Mouse (Mus musculus): ENCODE results near the gene Epha1. TPM values are rescaled to one million over a fixed set of nuclear protein-coding genes. Genes with fewer than 3 reads are reported as not detected.

Gene Epha1
- total RNA-seq, 4 experiments from 2014 or later = 0.46 to 1.6 (median 0.99) TPM

- no peak for DNase-seq
These were observed 48.4 kb downstream of the Epha1 start, which contains the start of gene Fam131b for GRCm38 (mm10) chr6:42324482-42325267. TSS of gene Fam131b (minus strand) at chr6:42324643.

DNA sequence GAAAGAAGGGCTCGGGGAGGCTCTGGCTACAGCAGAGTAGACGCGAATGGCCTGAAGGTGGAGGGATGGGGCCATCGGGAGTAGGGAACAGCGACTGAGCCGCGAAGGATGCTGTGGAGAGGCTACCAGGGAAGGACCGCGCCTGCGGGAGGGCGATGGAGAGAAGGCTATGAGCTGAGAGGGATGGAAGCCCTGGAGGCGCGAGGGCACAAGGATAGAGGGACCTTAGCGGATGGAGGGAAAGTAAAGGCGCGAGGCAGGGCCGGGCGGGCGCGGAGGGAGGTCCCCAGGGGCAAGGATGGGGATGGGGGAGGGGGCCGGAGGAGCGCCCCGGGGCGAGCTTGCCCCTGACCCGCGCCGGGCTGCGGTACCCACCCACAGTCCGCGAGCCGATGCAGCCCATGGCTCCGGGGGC, 49.0 kb downstream of the Epha1 start:
- DNase-seq = no peak

DNA sequence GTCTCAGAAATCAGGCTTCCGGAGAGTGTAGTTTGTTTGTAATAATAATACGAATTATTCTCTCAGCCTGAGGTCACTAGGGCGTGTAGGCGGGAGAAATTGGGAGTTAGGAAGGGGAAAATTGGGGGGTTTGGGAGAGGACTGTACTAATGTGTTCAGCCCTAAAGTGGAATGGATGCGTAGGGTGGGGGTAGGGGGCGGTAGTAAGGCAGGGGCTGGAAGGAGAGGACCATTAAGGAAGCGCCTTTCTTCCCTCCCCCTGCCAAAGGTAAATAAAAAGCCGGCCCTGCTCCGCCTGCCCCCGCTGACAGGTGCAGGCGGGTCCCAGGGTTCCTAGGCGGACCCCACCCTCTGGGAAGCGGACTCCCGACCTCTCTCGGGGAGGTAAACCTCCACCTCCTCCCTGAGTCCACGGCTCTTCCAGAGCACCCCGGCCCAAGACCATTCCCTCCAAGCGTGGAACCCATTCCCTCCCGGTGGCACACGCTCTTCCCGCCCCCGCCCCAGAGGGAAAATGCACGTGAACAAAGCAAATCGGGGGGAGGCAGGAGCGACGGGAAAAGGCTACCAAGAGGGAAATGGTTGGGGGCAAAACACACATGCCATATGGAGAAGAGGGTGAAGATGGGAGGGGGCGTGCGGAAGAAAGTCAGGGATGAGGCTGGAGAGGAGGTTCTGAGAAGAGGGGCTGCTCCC, 49.5 kb downstream of the Epha1 start:
- no peak for DNase-seq

- no peak for DNase-seq
These were observed 54.8 kb downstream of the Epha1 start for GRCm38 (mm10) chr6:42318293-42318692.

DNA sequence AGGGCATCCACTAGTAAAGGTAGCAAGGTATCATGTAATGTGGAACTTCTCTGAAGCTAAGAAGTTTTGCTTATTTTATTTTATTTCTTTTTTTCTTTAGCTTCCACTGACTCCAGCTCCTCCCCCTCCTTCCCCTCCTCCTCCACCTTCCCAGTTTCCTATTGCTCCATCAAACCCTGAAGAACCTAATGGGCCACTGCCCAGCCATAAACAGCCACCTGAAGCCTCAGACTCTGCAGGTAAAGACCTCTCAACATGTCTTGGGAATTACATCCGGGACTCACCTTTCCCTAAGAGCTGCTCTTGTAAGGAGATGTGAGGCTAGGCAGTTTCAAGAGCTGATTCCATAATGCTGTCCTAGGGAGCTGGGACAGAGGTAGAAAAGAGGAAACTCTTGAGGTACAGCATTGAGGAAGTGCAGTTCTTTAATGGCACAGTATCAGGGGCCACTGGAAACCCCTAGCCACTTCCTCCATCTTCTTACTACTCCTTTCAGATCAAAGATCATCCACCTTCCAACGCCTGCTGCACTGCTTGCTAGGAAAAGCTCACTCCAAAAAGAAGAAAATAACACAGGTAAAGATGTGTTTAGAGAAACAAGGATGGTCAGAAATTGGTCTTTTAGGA, 62.5 kb downstream of the Epha1 start:
- no peak for DNase-seq

GRCm38 (mm10) chr6:42309816-42310378, 63.2 kb downstream of the Epha1 start:
- DNase-seq = no peak

Other genes starting within 250 kb of the Epha1 start
- gene Tas2r139, start 232.3 kb downstream of the Epha1 start, total RNA-seq (2022) = not detected
- not detected for gene Tas2r144, start 157.9 kb downstream of the Epha1 start, total RNA-seq (2022)
- gene Gstk1, start 127.3 kb downstream of the Epha1 start, total RNA-seq (2022) = 100 to 1,000 TPM in 2 of 4 experiments, 10 to 100 TPM in 2; 66.8 to 415 (median 181) TPM
- 1 to 10 TPM in 2 of 4 experiments, under 1 TPM in 1, not detected in 1; 0.27 to 4.7 (median 4.5) TPM for gene Tmem139, start 111.3 kb downstream of the Epha1 start, total RNA-seq (2022)
- 10 to 100 TPM; 20.1 to 27.2 (median 26.3) TPM for gene Casp2, start 108.3 kb downstream of the Epha1 start, total RNA-seq (2022)
- under 1 TPM in 2 of 4 experiments, not detected in 2; 0.13 to 0.68 TPM for gene Clcn1, start 86.6 kb downstream of the Epha1 start, total RNA-seq (2022)
- gene Fam131b, start 48.6 kb downstream of the Epha1 start, total RNA-seq (2022) = under 1 TPM; 0.12 to 0.23 (median 0.15) TPM
- 100 to 1,000 TPM in 1 of 4 experiments, 10 to 100 TPM in 3; 78.9 to 118 (median 89.4) TPM for gene Zyx, start 23.6 kb downstream of the Epha1 start, total RNA-seq (2022)
- 1 to 10 TPM; 1.9 to 7.8 (median 3.5) TPM for gene Tas2r143, start 27.0 kb upstream of the Epha1 start, total RNA-seq (2022)
- 1 to 10 TPM in 3 of 4 experiments, under 1 TPM in 1; 1.00 to 5.7 (median 2.6) TPM for gene Tas2r135, start 32.2 kb upstream of the Epha1 start, total RNA-seq (2022)
- gene Tas2r126, start 61.3 kb upstream of the Epha1 start, total RNA-seq (2022) = 1 to 10 TPM in 2 of 4 experiments, under 1 TPM in 1, not detected in 1; 0.77 to 2.5 (median 2.4) TPM
- not detected for gene Olfr458, start 91.9 kb upstream of the Epha1 start, total RNA-seq (2022)
- not detected for gene Olfr457, start 103.1 kb upstream of the Epha1 start, total RNA-seq (2022)
- not detected for gene Olfr456, start 113.9 kb upstream of the Epha1 start, total RNA-seq (2022)
- not detected for gene Olfr455, start 174.3 kb upstream of the Epha1 start, total RNA-seq (2022)
- gene Tcaf3, start 224.4 kb upstream of the Epha1 start, total RNA-seq (2022) = not detected